Mouse (Mus musculus) gastrocnemius, postnatal 4 days (tissue): ENCODE measurements at regions not wholly inside any gene's neighbourhood (a gene's known extent, or its start where the extent isn't known, plus 50 kb on each side); places are given as distances from the start of the nearest gene placed in this dataset.

ENCODE experiments used
- DNase-seq, 2 experiments: peaks; one replicate each; pipeline ENCODE4 v3.0.0; 2021 to 2022; ENCODE audit warnings: low spot score in 2 of 2, mixed read lengths in 2 of 2

GRCm38 (mm10) chr9:61284201-61285021 lies 87.8 kb upstream of the Tle3 start:
- DNase-seq = no peak

GRCm38 (mm10) chr9:61286561-61286960 lies 85.6 kb upstream of the Tle3 start:
- no peak for DNase-seq

- no peak for DNase-seq
Observed at GRCm38 (mm10) chr9:61289117-61289516, 83.0 kb upstream of the Tle3 start.

GRCm38 (mm10) chr9:61289713-61290112 lies 82.5 kb upstream of the Tle3 start:
- no peak for DNase-seq

GRCm38 (mm10) chr9:61291646-61292045 lies 80.5 kb upstream of the Tle3 start:
- no peak for DNase-seq

- DNase-seq = no peak
Observed at GRCm38 (mm10) chr9:61292501-61292900, 79.7 kb upstream of the Tle3 start.

- no peak for DNase-seq
Observed at GRCm38 (mm10) chr9:61293223-61293985, 78.8 kb upstream of the Tle3 start.

- no peak for DNase-seq
Observed at GRCm38 (mm10) chr9:61295001-61295400, 77.2 kb upstream of the Tle3 start.

- no peak for DNase-seq
Observed at GRCm38 (mm10) chr9:61296311-61296947, 75.7 kb upstream of the Tle3 start.

GRCm38 (mm10) chr9:61297385-61297784 lies 74.8 kb upstream of the Tle3 start:
- no peak for DNase-seq

- DNase-seq = no peak
Observed at GRCm38 (mm10) chr9:61299873-61300560, 72.1 kb upstream of the Tle3 start.

GRCm38 (mm10) chr9:61301070-61301469 lies 71.1 kb upstream of the Tle3 start:
- no peak for DNase-seq

GRCm38 (mm10) chr9:61302724-61303123 lies 69.4 kb upstream of the Tle3 start:
- no peak for DNase-seq

- DNase-seq = no peak
Observed at GRCm38 (mm10) chr9:61306306-61306705, 65.9 kb upstream of the Tle3 start.

GRCm38 (mm10) chr9:61309096-61309495 lies 63.1 kb upstream of the Tle3 start:
- no peak for DNase-seq

- DNase-seq = no peak
Observed at GRCm38 (mm10) chr9:61309768-61310493, 62.2 kb upstream of the Tle3 start.

- DNase-seq = no peak
Observed at GRCm38 (mm10) chr9:61310574-61310973, 61.6 kb upstream of the Tle3 start.

GRCm38 (mm10) chr9:61311604-61312003 lies 60.6 kb upstream of the Tle3 start:
- DNase-seq = no peak

GRCm38 (mm10) chr9:61314630-61315179 lies 57.5 kb upstream of the Tle3 start:
- DNase-seq = no peak
